ENCODE assay signal across 8 mouse cellular contexts in genomic region chr5:144243901-144244487, GRCm38 (mm10). TPM values are rescaled to one million over a fixed set of nuclear protein-coding genes. Genes with fewer than 3 reads are reported as not detected.
DNase-seq lines count a peak whose midpoint lies in the region; ATAC-seq and TF ChIP-seq lines count a peak whose summit lies in the region.

Bri3 (plus strand) TSS chr5:144244437.

- H3K27me3 ChIP-seq in midbrain, embryonic 14.5 days (ENCODE audit: control insufficient read depth, insufficient read depth, low read length) = no peaks in the 10 kb centered on the region

- H3K4me1 ChIP-seq in bone marrow macrophage, adult 2 months (ENCODE audit: control insufficient read depth, insufficient read depth, low read length) = peaks cover 36% of the 10 kb centered on the region
- H3K4me1 ChIP-seq in midbrain, embryonic 14.5 days (ENCODE audit: control insufficient read depth, insufficient read depth, low read length) = no peaks in the 10 kb centered on the region

- H3K27ac ChIP-seq in bone marrow macrophage, adult 2 months (ENCODE audit: insufficient read depth, low read depth, low read length) = no peak within 1 kb of the TSS
- H3K27ac ChIP-seq in midbrain, embryonic 14.5 days (replicated peaks; ENCODE audit: low read depth, low read length) = no peak within 1 kb of the TSS

- H3K4me2 ChIP-seq in midbrain, embryonic 14.5 days (ENCODE audit: low read length) = no peak within 1 kb of the TSS

- H3K9me3 ChIP-seq in midbrain, embryonic 14.5 days (ENCODE audit: control insufficient read depth, low read length) = no peaks in the 10 kb centered on the region

- no peak within 1 kb of the TSS for H3K9ac ChIP-seq in midbrain, embryonic 14.5 days (replicated peaks; ENCODE audit: low read length)

- H3K36me3 ChIP-seq in midbrain, embryonic 14.5 days (ENCODE audit: control insufficient read depth, insufficient read depth, low read length) = no peaks in the 10 kb centered on the region

- no peak for TF ChIP-seq POLR2A in bone marrow macrophage, adult 2 months (IDR thresholded peaks at IDR 0.05; ENCODE audit: borderline replicate concordance, low read depth, low read length)

- DNase-seq in layer of hippocampus, adult 18-20 months (ENCODE audit: low spot score in 2 of 2) = no peak
- no peak for DNase-seq in layer of hippocampus, adult 9-11 months
- no peak for DNase-seq in heart, adult 8-10 months (ENCODE audit: low spot score)
- no peak for DNase-seq in layer of hippocampus, postnatal 25 days (ENCODE audit: extremely low spot score in 1 of 2, low spot score in 1 of 2)
- DNase-seq in midbrain, embryonic 14.5 days = no peak
- no peak for DNase-seq in adipocyte (ENCODE audit: low spot score)
- no peak for DNase-seq in embryo, embryonic 9.5 days (ENCODE audit: extremely low spot score)

- no peak within 1 kb of the TSS for H3K4me3 ChIP-seq in bone marrow macrophage, adult 2 months (ENCODE audit: insufficient read depth, low read length)
- H3K4me3 ChIP-seq in midbrain, embryonic 14.5 days (replicated peaks; ENCODE audit: low read depth, low read length) = no peak within 1 kb of the TSS

- 95% methylated on average over 7 of the region's 7 CpGs for WGBS in midbrain, embryonic 14.5 days

- no peak for ATAC-seq in midbrain, embryonic 14.5 days (ENCODE audit: low FRiP score, low TSS enrichment)

- TF ChIP-seq CTCF in bone marrow macrophage, adult 2 months (IDR thresholded peaks at IDR 0.05; ENCODE audit: low read depth, low read length) = no peak

RNA-seq across cellular contexts. Expression of gene Bri3, which starts in this region (rescaled TPM):
- 10 to 100 TPM; 73.7 to 74.0 TPM for total RNA-seq in layer of hippocampus, adult 18-20 months (2021)
- 521 and 566 TPM in 2 replicates for polyA plus RNA-seq in bone marrow macrophage, adult 2 months (2012; ENCODE audit: insufficient read depth, insufficient read length, missing spikeins)
- total RNA-seq in heart, adult 8-10 months (2022) = 100 to 1,000 TPM; 148 to 170 (median 156) TPM
- 10 to 100 TPM; 69.3 to 70.2 TPM for total RNA-seq in layer of hippocampus, postnatal 25 days (2021)
- 125 and 144 TPM in 2 replicates for polyA plus RNA-seq in midbrain, embryonic 14.5 days (2014; fragmentation: Nextera tagmentation; extraction: Ambion mirVana)
